Mouse (Mus musculus) large intestine, adult 2 months (tissue): ENCODE data around the gene Inpp5k. TPM values are rescaled to one million over a fixed set of nuclear protein-coding genes. Genes with fewer than 3 reads are reported as not detected.
"Not testable (repeated sequence)": the region's sequence is repeated elsewhere in the genome, so short reads cannot be mapped to it uniquely, and the experiment has no call there.

ENCODE experiments used
- DNase-seq: peaks from one replicate; pipeline ENCODE4 v3.0.0-alpha.2; 2012; ENCODE audit warnings: low read depth, low spot score
- WGBS: fragments of 180-500 bp; shearing (Covaris S2); methylation state at CpG from one replicate; pipeline ENCODE4 v1.1.7; 2018; 5-methylcytosine and 5-hydroxymethylcytosine counted together
- polyA plus RNA-seq: library from polyadenylated mRNA; depleted of rRNA; stranded (reverse); fragments of >200 nt; gene quantifications from 2 replicates; pipeline ENCODE4 v1.2.3, GENCODE M21; 2012

Gene Inpp5k
- polyA plus RNA-seq, 1 experiment = 28.0 TPM

- 92% methylated on average over 12 of the region's 12 CpGs for WGBS
- no peak for DNase-seq
These were observed 39.0 kb downstream of the Inpp5k start for GRCm38 (mm10) chr11:75669853-75670200.

- 79% methylated on average over 22 of the region's 22 CpGs for WGBS
- no peak for DNase-seq
These were observed 40.8 kb downstream of the Inpp5k start for GRCm38 (mm10) chr11:75671426-75672180.

GRCm38 (mm10) chr11:75673411-75673810, 42.6 kb downstream of the Inpp5k start:
- 93% methylated on average over 5 of the region's 5 CpGs for WGBS

GRCm38 (mm10) chr11:75674875-75675274, 44.1 kb downstream of the Inpp5k start:
- no peak for DNase-seq
- 72% methylated on average over 3 of the region's 3 CpGs for WGBS

More at GRCm38 (mm10) chr11:75673411-75673810, 42.6 kb downstream of the Inpp5k start:
- DNase-seq = no peak

GRCm38 (mm10) chr11:75677881-75678746, 47.3 kb downstream of the Inpp5k start:
- DNase-seq = no peak
- WGBS = 44% methylated on average over 3 of the region's 3 CpGs

GRCm38 (mm10) chr11:75678747-75679438, 48.1 kb downstream of the Inpp5k start, which contains the start of gene Crk:
TSS of gene Crk (plus strand) at chr11:75679259.
- DNase-seq = peak; percentile 95
- under 1% methylated on average over 55 of the region's 55 CpGs for WGBS

GRCm38 (mm10) chr11:75679439-75680171, 48.8 kb downstream of the Inpp5k start:
- no peak for DNase-seq
- WGBS = 1% methylated on average over 43 of the region's 43 CpGs

GRCm38 (mm10) chr11:75684462-75684861, 53.7 kb downstream of the Inpp5k start:
- no peak for DNase-seq
- WGBS = 90% methylated on average over 5 of the region's 5 CpGs

GRCm38 (mm10) chr11:75684956-75685355, 54.2 kb downstream of the Inpp5k start:
- no peak for DNase-seq
- 67% methylated on average over 2 of the region's 2 CpGs for WGBS

- WGBS = 47% methylated on average over 2 of the region's 2 CpGs
- DNase-seq = no peak
These were observed 56.7 kb downstream of the Inpp5k start for GRCm38 (mm10) chr11:75687343-75687993.

- 68% methylated on average over 2 of the region's 2 CpGs for WGBS
- no peak for DNase-seq
These were observed 57.3 kb downstream of the Inpp5k start for GRCm38 (mm10) chr11:75688132-75688531.

- WGBS = 72% methylated on average over 1 of the region's 1 CpGs
These were observed 59.2 kb downstream of the Inpp5k start for GRCm38 (mm10) chr11:75689977-75690376.

GRCm38 (mm10) chr11:75691047-75691446, 60.3 kb downstream of the Inpp5k start:
- DNase-seq = no peak

More at GRCm38 (mm10) chr11:75689977-75690376, 59.2 kb downstream of the Inpp5k start:
- DNase-seq = no peak

- 86% methylated on average over 5 of the region's 5 CpGs for WGBS
- DNase-seq = no peak
These were observed 62.8 kb downstream of the Inpp5k start for GRCm38 (mm10) chr11:75693570-75693969.

- 93% methylated on average over 3 of the region's 3 CpGs for WGBS
- DNase-seq = not testable (repeated sequence)
These were observed 66.7 kb downstream of the Inpp5k start for GRCm38 (mm10) chr11:75697464-75697863.
